In the genomic region with DNA sequence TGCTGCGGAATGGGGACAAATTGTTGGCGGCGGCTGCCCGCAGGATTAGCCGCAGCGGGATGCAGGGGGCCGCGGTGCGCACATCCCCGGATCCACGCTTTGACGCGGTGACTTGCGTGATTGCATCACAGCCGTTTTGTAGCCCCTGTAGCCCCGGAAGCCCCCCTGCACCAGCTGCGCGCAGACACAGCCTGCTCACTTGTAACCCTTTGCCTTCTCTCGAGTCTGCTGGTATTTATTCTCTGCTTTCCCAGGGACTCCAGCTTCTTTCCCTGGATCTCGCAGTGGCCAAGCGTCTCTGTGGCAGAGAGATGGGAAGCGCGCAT, we compare ENCODE assay signal across 8 mouse cellular contexts. TPM values are rescaled to one million over a fixed set of nuclear protein-coding genes. Genes with fewer than 3 reads are reported as not detected.
DNase-seq lines count a peak whose midpoint lies in the region; ATAC-seq lines count a peak whose summit lies in the region.

No protein-coding gene starts in this region.

- ATAC-seq in heart, embryonic 14.5 days (ENCODE audit: insufficient number of reproducible peaks, insufficient read depth, low FRiP score, low read depth): no peak
- ATAC-seq in neural tube, embryonic 15.5 days (ENCODE audit: low FRiP score): peak; percentile 95

- H3K27ac ChIP-seq in heart, embryonic 14.5 days (replicated peaks in 1 of 2; ENCODE audit: control insufficient read depth in 1 of 2, insufficient read depth in 1 of 2, low read depth in 2 of 2, low read length in 2 of 2): no peak overlapping the region
- H3K27ac ChIP-seq in neural tube, embryonic 15.5 days (replicated peaks): peak overlapping the region; percentile 89

- no peak for DNase-seq in heart, adult 8-10 months (ENCODE audit: low spot score)
- DNase-seq in cerebellum, adult 8-10 months: peak; percentile 67
- peak; percentile 54 to 81 for DNase-seq in frontal cortex, adult 2 months (ENCODE audit: extremely low spot score in 1 of 2, low spot score in 1 of 2)
- DNase-seq in left cerebral cortex, adult 18-20 months (ENCODE audit: low spot score in 2 of 2): peak; percentile 70 to 83
- no peak for DNase-seq in adrenal gland, adult (ENCODE audit: inconsistent age in 2 of 2, low spot score in 1 of 2)
- DNase-seq in testis, postnatal 14 days (ENCODE audit: low spot score): no peak

- H3K4me1 ChIP-seq in heart, embryonic 14.5 days (ENCODE audit: control insufficient read depth in 2 of 2, insufficient read depth in 2 of 2, low read length in 2 of 2): peaks cover 2 to 6% of the 10 kb centered on the region in 2 experiments; a peak in 3 of 4 replicates
- peaks cover 25% of the 10 kb centered on the region for H3K4me1 ChIP-seq in neural tube, embryonic 15.5 days

- peak overlapping the region; percentile 0 to 33; a peak in 2 of 4 replicates for H3K4me3 ChIP-seq in heart, embryonic 14.5 days (ENCODE audit: control insufficient read depth in 1 of 2, insufficient read depth in 1 of 2, low read depth in 1 of 2, low read length in 2 of 2)
- peak overlapping the region; percentile 67 for H3K4me3 ChIP-seq in neural tube, embryonic 15.5 days (replicated peaks)

- no peaks in the 10 kb centered on the region for H3K9me3 ChIP-seq in heart, embryonic 14.5 days (ENCODE audit: control insufficient read depth, low read length)
- H3K9me3 ChIP-seq in neural tube, embryonic 15.5 days (replicated peaks): no peaks in the 10 kb centered on the region

- 3% methylated on average over 23 of the region's 23 CpGs for WGBS in heart, embryonic 14.5 days
- 2% methylated on average over 23 of the region's 23 CpGs for whole genome bisulfite sequencing in neural tube, embryonic 15.5 days

- H3K4me2 ChIP-seq in heart, embryonic 14.5 days (ENCODE audit: low read length): peak overlapping the region; percentile 58
- peak overlapping the region; percentile 77 for H3K4me2 ChIP-seq in neural tube, embryonic 15.5 days

- H3K36me3 ChIP-seq in heart, embryonic 14.5 days (ENCODE audit: control insufficient read depth, insufficient read depth, low read length): no peaks in the 10 kb centered on the region
- H3K36me3 ChIP-seq in neural tube, embryonic 15.5 days: no peaks in the 10 kb centered on the region

- H3K27me3 ChIP-seq in heart, embryonic 14.5 days (ENCODE audit: control insufficient read depth, insufficient read depth, low read length): peaks cover 45% of the 10 kb centered on the region
- H3K27me3 ChIP-seq in neural tube, embryonic 15.5 days (replicated peaks): peaks cover 21% of the 10 kb centered on the region; the same call in 1 of the 2 replicates

- no peak overlapping the region for H3K9ac ChIP-seq in heart, embryonic 14.5 days (ENCODE audit: low read length)
- peak overlapping the region; percentile 73 for H3K9ac ChIP-seq in neural tube, embryonic 15.5 days (replicated peaks)

RNA-seq across cellular contexts. Expression of gene Fbll1, which starts 0.2 kb away (rescaled TPM):
- 0.14 TPM in 1 of 2 replicates, not detected in the other for polyA plus RNA-seq in heart, embryonic 14.5 days (2014; fragmentation: Nextera tagmentation; extraction: Ambion mirVana)
- total RNA-seq in heart, adult 8-10 months (2022): not detected
- 64.2 and 74.0 TPM in 2 replicates for polyA plus RNA-seq in frontal cortex, adult 2 months (2012; rRNA removed)
- 10 to 100 TPM; 39.0 to 41.7 TPM for total RNA-seq in left cerebral cortex, adult 18-20 months (2021)
- polyA plus RNA-seq in neural tube, embryonic 15.5 days (2015; fragmentation: Nextera tagmentation; extraction: Ambion mirVana): 23.8 and 31.4 TPM in 2 replicates

RNA-seq across cellular contexts. Expression of gene Pank3, which starts 29.2 kb away (rescaled TPM):
- polyA plus RNA-seq in heart, embryonic 14.5 days (2014; fragmentation: Nextera tagmentation; extraction: Ambion mirVana): 14.3 and 14.7 TPM in 2 replicates
- total RNA-seq in heart, adult 8-10 months (2022): 10 to 100 TPM; 15.8 to 18.8 (median 18.4) TPM
- 22.2 and 22.8 TPM in 2 replicates for polyA plus RNA-seq in frontal cortex, adult 2 months (2012; rRNA removed)
- 10 to 100 TPM; 35.7 to 35.8 TPM for total RNA-seq in left cerebral cortex, adult 18-20 months (2021)
- polyA plus RNA-seq in neural tube, embryonic 15.5 days (2015; fragmentation: Nextera tagmentation; extraction: Ambion mirVana): 19.0 and 19.8 TPM in 2 replicates

RNA-seq across cellular contexts. Expression of gene Rars, which starts 35.8 kb away (rescaled TPM):
- polyA plus RNA-seq in heart, embryonic 14.5 days (2014; fragmentation: Nextera tagmentation; extraction: Ambion mirVana): 61.8 and 62.4 TPM in 2 replicates
- total RNA-seq in heart, adult 8-10 months (2022): 10 to 100 TPM; 33.6 to 36.4 (median 35.1) TPM
- 45.9 and 46.0 TPM in 2 replicates for polyA plus RNA-seq in frontal cortex, adult 2 months (2012; rRNA removed)
- total RNA-seq in left cerebral cortex, adult 18-20 months (2021): 10 to 100 TPM; 44.5 to 49.0 TPM
- 66.2 and 77.0 TPM in 2 replicates for polyA plus RNA-seq in neural tube, embryonic 15.5 days (2015; fragmentation: Nextera tagmentation; extraction: Ambion mirVana)

Comparison
In these comparisons a context has a peak if more than half of its experiments do, and no peak if none do; other contexts are left out.
1. DNase-seq: peak in cerebellum, adult 8-10 months (single experiment), frontal cortex, adult 2 months (2 of 2) and left cerebral cortex, adult 18-20 months (2 of 2); none in heart, adult 8-10 months (single experiment), adrenal gland, adult (0 of 2) and testis, postnatal 14 days (single experiment).
2. RNA of gene Fbll1, which starts 0.2 kb away (polyA plus RNA-seq): 64.2 to 74.0 TPM in frontal cortex, adult 2 months and 23.8 to 31.4 TPM in neural tube, embryonic 15.5 days; 0.14 TPM in heart, embryonic 14.5 days; every median in the first group is over 10 times any median in the second.